Mouse (Mus musculus) left cerebral cortex, adult 2 months (tissue): ENCODE results near the gene Hsp90ab1. TPM values are rescaled to one million over a fixed set of nuclear protein-coding genes. Genes with fewer than 3 reads are reported as not detected.

Experiments
- DNase-seq, 2 experiments: peaks; one replicate each; pipeline ENCODE4 v3.0.0; 2021 to 2022; ENCODE audit warnings: low spot score in 2 of 2, mixed read lengths in 1 of 2; ENCODE audit errors: extremely low spot score in 1 of 2
- H3K27ac ChIP-seq: fragments of 200-600 bp; 2 replicates; pipeline ENCODE4 v1.8.1; 2022
- H3K4me3 ChIP-seq: fragments of 200-600 bp; 2 replicates; pipeline ENCODE4 v1.8.1; 2022
- CTCF ChIP-seq: fragments of 200-600 bp; IDR thresholded peaks from 2 replicates; pipeline ENCODE4 v1.8.1; 2022; ENCODE audit warnings: antibody characterized with exemption, mild to moderate bottlenecking, moderate library complexity
- intact Hi-C: fragments of 180-260 bp; cut with DNase I; formaldehyde crosslinking; loops from one replicate; pipeline ENCODE4 v1.15.1; 2025
- total RNA-seq, 2 experiments: library from RNA; stranded (reverse); gene quantifications; 2 replicates each; pipeline ENCODE4 v1.2.3; 2021

Gene Hsp90ab1
- total RNA-seq, 2 experiments from 2014 or later: 1,492 to 1,507 TPM

DNA sequence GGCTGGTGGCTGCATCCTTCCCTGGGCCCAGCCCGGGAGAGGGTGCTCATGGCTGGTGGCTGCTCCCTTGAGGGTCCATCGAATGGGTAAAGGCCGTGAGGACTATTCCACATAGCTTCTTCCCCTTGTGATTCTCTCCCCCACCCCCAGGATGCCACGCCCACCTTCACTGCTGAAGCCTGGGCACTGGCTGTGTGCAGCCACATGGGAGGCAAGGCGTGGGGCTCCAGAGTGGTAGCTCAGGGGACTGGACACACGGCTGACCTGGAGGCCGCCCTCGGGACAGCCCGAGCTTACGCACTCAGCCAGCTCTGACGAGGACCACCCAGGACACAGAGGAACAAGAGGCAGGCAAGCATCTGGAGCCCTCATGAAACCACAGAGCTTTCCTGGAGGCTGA lies 52.9 kb downstream of the Hsp90ab1 start:
- intact Hi-C loops: no loop called here
- Histone ChIP-seq H3K4me3 (no peak overlapping the region), H3K27ac (no peak overlapping the region)
- no peak for TF ChIP-seq CTCF
- DNase-seq: no peak

DNA sequence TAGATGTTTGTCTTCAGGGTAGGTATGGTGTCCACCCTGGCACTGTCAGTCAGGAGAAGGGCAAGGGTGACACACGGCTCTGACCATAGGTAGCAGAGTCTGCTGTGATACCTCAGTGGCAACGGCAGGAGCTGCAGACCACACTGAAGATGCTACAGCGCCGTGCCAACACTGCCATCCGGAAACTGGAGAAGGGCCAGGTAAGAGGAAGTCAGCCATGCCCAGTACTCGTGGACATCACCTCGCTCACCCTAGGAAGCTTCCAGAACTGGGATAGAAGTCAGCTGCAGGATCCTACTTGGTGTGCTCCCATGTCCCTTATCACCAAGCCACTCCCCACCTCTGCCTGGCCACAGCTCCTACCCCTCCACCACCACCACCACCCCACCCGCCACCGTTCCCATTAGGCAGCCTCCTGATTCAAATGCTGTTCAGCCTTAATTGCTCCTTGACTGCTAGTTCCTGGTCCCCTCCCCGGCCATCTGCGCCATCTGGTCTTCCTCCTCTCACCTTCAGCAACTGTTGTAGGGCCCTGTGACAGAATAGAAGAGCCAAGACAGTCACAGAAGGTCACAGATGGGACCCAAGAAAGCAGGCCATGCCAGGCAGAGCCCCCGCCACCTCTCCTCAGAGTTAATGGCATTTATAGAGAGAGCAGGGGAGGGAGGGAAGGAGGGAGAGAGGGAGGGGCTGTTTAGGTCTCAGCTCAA lies 54.1 kb downstream of the Hsp90ab1 start:
- Histone ChIP-seq H3K27ac (no peak overlapping the region), H3K4me3 (no peak overlapping the region)
- TF ChIP-seq CTCF: no peak
- intact Hi-C loops: no loop called here
- no peak for DNase-seq

Other genes with a start within 250 kb of the Hsp90ab1 start
- gene Cdc5l, start 139.5 kb downstream of the Hsp90ab1 start, total RNA-seq: 10 to 100 TPM; 55.4 to 57.6 TPM
- gene Spats1, start 97.9 kb downstream of the Hsp90ab1 start, total RNA-seq: 1 to 10 TPM; 5.5 to 5.8 TPM
- gene Aars2, start 66.4 kb downstream of the Hsp90ab1 start, total RNA-seq: 10 to 100 TPM; 27.2 to 29.1 TPM
- 1 to 10 TPM; 1.1 to 1.3 TPM for gene Tcte1, start 49.8 kb downstream of the Hsp90ab1 start, total RNA-seq
- 100 to 1,000 TPM; 132 to 133 TPM for gene Tmem151b, start 23.6 kb downstream of the Hsp90ab1 start, total RNA-seq
- 1 to 10 TPM; 2.3 to 2.4 TPM for gene Nfkbie, start 17.6 kb downstream of the Hsp90ab1 start, total RNA-seq
- 10 to 100 TPM; 21.5 to 26.3 TPM for gene Slc35b2, start 9.4 kb downstream of the Hsp90ab1 start, total RNA-seq
- 10 to 100 TPM; 19.7 to 23.6 TPM for gene Slc29a1, start 26.3 kb upstream of the Hsp90ab1 start, total RNA-seq
- not detected for gene Mymx, start 28.8 kb upstream of the Hsp90ab1 start, total RNA-seq
- gene Capn11, start 86.1 kb upstream of the Hsp90ab1 start, total RNA-seq: 1 to 10 TPM in 1 of 2 experiments, under 1 TPM in 1; 0.25 to 1.5 TPM
- gene Mrpl14, start 113.1 kb upstream of the Hsp90ab1 start, total RNA-seq: 10 to 100 TPM; 42.4 to 44.1 TPM
- gene Tmem63b, start 113.6 kb upstream of the Hsp90ab1 start, total RNA-seq: 100 to 1,000 TPM; 176 to 184 TPM
- gene 1600014C23Rik, start 160.6 kb upstream of the Hsp90ab1 start, total RNA-seq: not detected